Mouse (Mus musculus): ENCODE measurements around the gene Rnls.

DNA sequence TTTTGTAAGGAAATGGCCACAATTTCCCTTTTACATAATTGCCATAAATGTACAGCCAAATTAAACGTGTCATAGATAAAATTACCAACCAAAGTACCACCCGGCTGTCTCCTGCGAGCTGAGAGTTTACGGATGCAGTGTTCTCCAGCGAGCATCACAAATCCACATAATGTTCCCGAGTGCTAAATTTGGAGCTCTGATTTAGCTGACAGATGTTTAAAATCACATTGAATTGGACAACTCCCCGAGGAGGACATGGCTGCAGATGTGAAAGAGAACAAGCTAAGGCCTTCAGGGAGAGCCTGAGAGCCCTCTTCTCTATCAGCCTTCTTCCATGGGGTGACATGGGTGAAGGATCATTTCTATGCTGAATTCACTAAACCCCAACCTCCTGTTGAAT lies 278.3 kb downstream of the Rnls start:
- TF ChIP-seq CTCF (IDR thresholded peaks at IDR 0.05; ENCODE audit: borderline replicate concordance, insufficient read depth, low read length) (no peak), POLR2A (IDR thresholded peaks at IDR 0.05; ENCODE audit: low read depth, low read length) (no peak)

All from embryonic fibroblast, embryonic 13.5 days (primary cell).